Mouse (Mus musculus) neural tube, embryonic 15.5 days (tissue): Measurements from ENCODE around the gene Fbxl5. TPM values are rescaled to one million over a fixed set of nuclear protein-coding genes. Genes with fewer than 3 reads are reported as not detected.

Experiments
- ATAC-seq: fragments of 200-750 bp; cut with Nextera tagmentation; 2 replicates; pipeline ENCODE4 v1.8.0; 2017; ENCODE audit warnings: mild to moderate bottlenecking, moderate TSS enrichment, moderate library complexity; ENCODE audit not compliant: low FRiP score
- H3K27ac ChIP-seq: fragments of 300-500 bp; sonication (generic); replicated peaks from 2 replicates; pipeline ENCODE4 v1.5.1; 2015; ENCODE audit warnings: mild to moderate bottlenecking, inconsistent platforms
- H3K27me3 ChIP-seq: fragments of 300-500 bp; sonication (generic); replicated peaks from 2 replicates; pipeline ENCODE4 v1.6.1; 2015; ENCODE audit warnings: inconsistent platforms
- H3K36me3 ChIP-seq: fragments of 300-500 bp; sonication (generic); 2 replicates; pipeline ENCODE4 v1.6.1; 2015; ENCODE audit warnings: inconsistent platforms
- H3K4me1 ChIP-seq: fragments of 300-500 bp; sonication (generic); 2 replicates; pipeline ENCODE4 v1.6.1; 2015; ENCODE audit warnings: inconsistent platforms
- H3K4me2 ChIP-seq: fragments of 300-500 bp; sonication (generic); 2 replicates; pipeline ENCODE4 v1.6.1; 2015; ENCODE audit warnings: inconsistent platforms, mild to moderate bottlenecking, moderate library complexity
- H3K4me3 ChIP-seq: fragments of 300-500 bp; sonication (generic); replicated peaks from 2 replicates; pipeline ENCODE4 v1.5.1; 2015; ENCODE audit warnings: mild to moderate bottlenecking, inconsistent platforms
- H3K9ac ChIP-seq: fragments of 300-500 bp; sonication (generic); replicated peaks from 2 replicates; pipeline ENCODE4 v1.6.1; 2015; ENCODE audit warnings: mild to moderate bottlenecking, inconsistent platforms
- H3K9me3 ChIP-seq: fragments of 300-500 bp; sonication (generic); replicated peaks from 2 replicates; pipeline ENCODE4 v1.6.1; 2016; ENCODE audit warnings: inconsistent platforms
- WGBS: fragments of 180-500 bp; shearing (Covaris S2); methylation state at CpG from one replicate; pipeline ENCODE4 v1.1.7; 2015; ENCODE audit warnings: mixed read lengths; 5-methylcytosine and 5-hydroxymethylcytosine counted together
- polyA plus RNA-seq: library from polyadenylated mRNA; unstranded; fragments of >200 nt; fragmentation: Nextera tagmentation; extraction: Ambion mirVana; gene quantifications from 2 replicates; pipeline ENCODE4 v1.2.1, GENCODE M21; 2015

Fbxl5 gene
- polyA plus RNA-seq, 1 experiment from 2014 or later, result 74.1 TPM

DNA sequence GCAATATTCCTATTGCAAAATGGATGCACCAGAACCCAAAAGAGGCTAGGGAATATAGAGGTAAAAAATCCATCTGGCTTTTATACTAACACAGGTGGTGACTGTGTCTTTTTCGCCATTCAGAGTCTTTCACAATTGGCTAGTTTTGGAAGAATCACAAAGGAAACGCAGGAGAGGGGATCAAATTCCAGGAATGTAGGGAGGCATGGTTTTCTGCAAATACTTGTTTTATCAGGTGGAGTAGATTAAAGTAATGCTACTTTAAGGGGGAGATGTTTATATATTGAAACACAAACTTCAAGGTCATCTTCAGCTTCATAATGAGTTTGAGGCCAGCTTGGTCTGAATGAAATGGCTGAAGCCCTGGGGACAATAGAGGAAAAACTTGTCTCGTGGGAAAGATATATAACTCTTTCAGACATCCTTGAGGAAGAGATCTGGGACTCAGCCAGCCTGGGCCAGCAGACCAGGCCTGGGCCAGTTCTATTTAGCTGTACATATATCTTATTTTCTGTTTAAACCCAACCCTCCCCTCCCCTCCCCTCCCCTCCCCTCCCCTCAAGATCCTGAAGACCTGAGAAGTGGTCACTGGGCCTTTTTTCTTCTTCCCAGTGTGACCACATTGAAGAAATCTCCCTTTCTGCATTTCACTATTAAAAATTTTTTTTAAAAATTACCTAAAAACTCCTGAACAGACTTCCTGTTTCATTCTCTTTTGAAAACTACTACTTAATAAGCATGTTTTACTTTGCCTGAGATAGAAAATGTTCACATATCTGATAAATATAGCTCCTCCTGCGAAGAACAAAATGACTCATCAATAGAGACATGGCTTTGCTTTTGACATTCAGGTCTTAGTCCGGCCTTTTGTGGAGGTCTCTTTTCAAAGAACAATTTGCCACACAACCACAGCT lies 99.6 kb downstream of the Fbxl5 start:
- Histone ChIP-seq H3K36me3 (peaks cover 24% of the 10 kb centered on the region), H3K9ac (no peak overlapping the region), H3K4me2 (no peak overlapping the region), H3K9me3 (no peaks in the 10 kb centered on the region), H3K27ac (no peak overlapping the region), H3K27me3 (no peaks in the 10 kb centered on the region), H3K4me3 (no peak overlapping the region), H3K4me1 (no peaks in the 10 kb centered on the region)
- ATAC-seq, result no peak
- WGBS, result 79% methylated on average over 5 of the region's 5 CpGs

DNA sequence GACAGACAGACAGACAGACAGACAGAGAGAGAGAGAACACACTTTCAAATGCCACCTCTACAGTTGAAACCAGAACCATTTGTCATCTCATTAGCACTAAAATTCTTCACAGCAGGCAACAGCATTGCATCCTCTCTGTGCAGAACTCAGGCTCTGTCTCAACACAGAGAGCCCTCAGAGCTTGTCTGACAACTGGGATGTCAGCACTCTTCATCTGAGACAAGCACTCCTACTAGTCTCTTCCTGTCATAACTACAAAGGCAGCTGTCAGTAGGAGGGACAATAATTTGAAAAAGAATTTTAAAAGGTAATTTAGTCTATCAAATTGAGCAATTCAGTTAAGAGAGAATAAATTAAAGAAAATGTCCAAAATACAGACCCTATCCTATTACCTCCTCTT lies 122.2 kb downstream of the Fbxl5 start:
- no peak overlapping the region for H3K27ac ChIP-seq
- H3K9ac ChIP-seq, result no peak overlapping the region
- H3K4me2 ChIP-seq, result no peak overlapping the region
- H3K27me3 ChIP-seq, result no peaks in the 10 kb centered on the region
- no peaks in the 10 kb centered on the region for H3K4me1 ChIP-seq
- no peak overlapping the region for H3K4me3 ChIP-seq
- no peak for ATAC-seq
- no peaks in the 10 kb centered on the region for H3K9me3 ChIP-seq
- H3K36me3 ChIP-seq, result peaks cover 57% of the 10 kb centered on the region

- Histone ChIP-seq H3K27me3 (no peaks in the 10 kb centered on the region), H3K4me2 (no peak overlapping the region), H3K9ac (no peak overlapping the region), H3K4me3 (no peak overlapping the region), H3K4me1 (no peaks in the 10 kb centered on the region), H3K27ac (no peak overlapping the region), H3K9me3 (no peaks in the 10 kb centered on the region), H3K36me3 (peaks cover 46% of the 10 kb centered on the region)
- ATAC-seq, result no peak
- 75% methylated on average over 3 of the region's 3 CpGs for WGBS
Measured at GRCm38 (mm10) chr5:43697133-43697532, 124.3 kb downstream of the Fbxl5 start.

Other genes with a start within 250 kb of the Fbxl5 start
- 7.6 and 8.4 TPM in 2 replicates for gene Cc2d2a, start 159.3 kb downstream of the Fbxl5 start, polyA plus RNA-seq
- 0.55 and 4.5 TPM in 2 replicates for gene Bst1, start 2.8 kb downstream of the Fbxl5 start, polyA plus RNA-seq
- 3.1 and 4.0 TPM in 2 replicates for gene Cd38, start 46.9 kb upstream of the Fbxl5 start, polyA plus RNA-seq
- 0.46 and 0.72 TPM in 2 replicates for gene Gm7879, start 91.5 kb upstream of the Fbxl5 start, polyA plus RNA-seq
- gene Fgfbp1, start 160.1 kb upstream of the Fbxl5 start, polyA plus RNA-seq, result 6.9 and 16.0 TPM in 2 replicates